In the genomic region with DNA sequence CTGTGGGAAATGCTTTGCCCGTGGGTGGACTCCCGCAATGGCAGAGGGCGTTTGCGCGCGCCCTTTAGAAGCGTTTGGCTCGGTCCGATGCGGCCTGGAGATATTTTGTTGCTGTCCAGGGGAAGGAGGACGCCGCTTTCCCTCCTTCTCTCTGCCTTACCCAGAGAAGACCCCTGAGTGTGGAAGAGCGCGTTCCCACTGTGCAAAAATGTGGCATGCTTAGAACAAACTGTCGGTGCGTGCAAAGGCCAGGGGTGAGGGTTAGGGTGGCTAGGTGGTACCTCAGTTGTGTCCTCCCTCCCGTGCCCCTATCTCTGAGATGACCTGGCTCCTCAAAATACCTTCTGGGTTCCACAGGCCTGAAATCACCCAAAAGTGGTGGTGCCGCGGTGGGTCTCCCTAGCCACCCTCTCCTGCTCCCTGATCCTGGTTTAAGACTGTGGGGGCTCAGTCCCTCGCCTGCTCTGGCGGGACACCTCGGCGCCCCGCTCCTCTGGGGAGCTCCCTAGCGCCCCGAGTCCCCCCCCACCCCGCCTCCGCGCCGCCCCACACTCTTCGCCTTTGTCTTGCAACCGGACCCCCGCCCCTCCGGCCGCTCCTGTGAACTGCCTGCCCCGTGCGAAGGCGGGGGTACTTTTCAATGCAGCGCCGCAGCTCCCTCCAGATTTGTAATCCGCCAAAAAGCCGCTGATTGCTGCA, we compare ENCODE assay signal across 9 mouse cellular contexts. TPM values are rescaled to one million over a fixed set of nuclear protein-coding genes. Genes with fewer than 3 reads are reported as not detected.
DNase-seq lines count a peak whose midpoint lies in the region; ATAC-seq and TF ChIP-seq lines count a peak whose summit lies in the region.
"Had no signal": no experiment of that assay in that cellular context is flagged by ENCODE, and none has a peak within 500 bp of the region (broad histone marks: within the 10 kb centered on the region; RNA-seq: fewer than 3 reads in every experiment).

No protein-coding gene starts in this region.

- TF ChIP-seq CTCF in gastrocnemius, adult 2 months (IDR thresholded peaks at IDR 0.05), result no peak
- TF ChIP-seq CTCF in stomach, postnatal 0 days (IDR thresholded peaks at IDR 0.05; ENCODE audit: low read depth), result no peak

- H3K27me3 ChIP-seq in limb, embryonic 15.5 days, result peaks cover 99% of the 10 kb centered on the region
- peaks cover 22% of the 10 kb centered on the region; the same call in 1 of the 2 replicates for H3K27me3 ChIP-seq in stomach, postnatal 0 days (ENCODE audit: control insufficient read depth, insufficient read depth, low read length)

- no peaks in the 10 kb centered on the region for H3K9me3 ChIP-seq in limb, embryonic 15.5 days
- H3K9me3 ChIP-seq in stomach, postnatal 0 days (ENCODE audit: control insufficient read depth, low read length), result no peaks in the 10 kb centered on the region

- intact Hi-C loops in gastrocnemius, adult 2 months (cut with DNase I), result loop anchor here (5.0 to 10.0 kb wide), 2 partner anchors 50 to 103 kb away; partner anchors contain the start of genes Nr2e1 and Ostm1
- intact Hi-C loops in gastrocnemius, postnatal 14 days (cut with DNase I; ENCODE audit: low total_unique reads), result no loop called here
- intact Hi-C loops in gastrocnemius, postnatal 36 days (cut with DNase I), result loop anchor here (10.0 kb wide), 1 partner anchor 627 kb away; no protein-coding TSS in a partner anchor

- peaks cover 40% of the 10 kb centered on the region for H3K4me1 ChIP-seq in limb, embryonic 15.5 days
- 0 out of 2 replicates have a peak, but pooled peaks cover 5% of the 10 kb centered on the region for H3K4me1 ChIP-seq in stomach, postnatal 0 days (replicated peaks; ENCODE audit: control insufficient read depth, insufficient read depth)

- peak overlapping the region; percentile 44 for H3K4me2 ChIP-seq in limb, embryonic 15.5 days
- H3K4me2 ChIP-seq in stomach, postnatal 0 days (replicated peaks; ENCODE audit: low read depth), result peak overlapping the region; percentile 66

- peak overlapping the region; percentile 77 for H3K4me3 ChIP-seq in gastrocnemius, adult 2 months
- peak overlapping the region; percentile 31 for H3K4me3 ChIP-seq in limb, embryonic 15.5 days
- peak overlapping the region; percentile 44 for H3K4me3 ChIP-seq in stomach, postnatal 0 days (ENCODE audit: low read depth, low read length)

- TF ChIP-seq EP300 in stomach, postnatal 0 days (optimal IDR thresholded peaks at IDR 0.05), result no peak

- no peaks in the 10 kb centered on the region for H3K36me3 ChIP-seq in limb, embryonic 15.5 days
- H3K36me3 ChIP-seq in stomach, postnatal 0 days (ENCODE audit: control insufficient read depth, insufficient read depth, low read length), result no peaks in the 10 kb centered on the region

- ATAC-seq in limb, embryonic 15.5 days (ENCODE audit: insufficient number of reproducible peaks, low FRiP score, low TSS enrichment, low read depth), result no peak
- no peak for ATAC-seq in stomach, postnatal 0 days (ENCODE audit: low FRiP score, low TSS enrichment)

- 1% methylated on average over 41 of the region's 42 CpGs for WGBS in limb, embryonic 15.5 days
- WGBS in stomach, postnatal 0 days, result 2% methylated on average over 41 of the region's 42 CpGs

- H3K27ac ChIP-seq in gastrocnemius, adult 2 months, result no peak overlapping the region
- no peak overlapping the region for H3K27ac ChIP-seq in limb, embryonic 15.5 days
- H3K27ac ChIP-seq in stomach, postnatal 0 days (replicated peaks), result no peak overlapping the region

- H3K9ac ChIP-seq in limb, embryonic 15.5 days, result no peak overlapping the region
- no peak overlapping the region for H3K9ac ChIP-seq in stomach, postnatal 0 days (ENCODE audit: low read length)

- DNase-seq in gastrocnemius, adult 2 months, result no peak
- DNase-seq in gastrocnemius, postnatal 14 days, result no peak
- DNase-seq in thymus, postnatal 25 days, result peak; percentile 4
- DNase-seq in thymus, postnatal 0 days (ENCODE audit: low spot score), result no peak
- no peak for DNase-seq in stomach, postnatal 0 days (ENCODE audit: low spot score)
- no peak for DNase-seq in cerebellum, adult 8-10 months
- DNase-seq in gastrocnemius, postnatal 36 days, result no peak
- DNase-seq: lung, adult 18-20 months had no signal

RNA-seq across cellular contexts. Expression of gene Ostm1, which starts 48.3 kb away (rescaled TPM):
- 10 to 100 TPM; 14.7 to 22.2 TPM for total RNA-seq in gastrocnemius, adult 2 months (2021)
- 10 to 100 TPM; 12.2 to 12.9 TPM for total RNA-seq in gastrocnemius, postnatal 14 days (2021)
- polyA plus RNA-seq in thymus, postnatal 0 days (2015; fragmentation: Nextera tagmentation; extraction: Ambion mirVana), result 95.3 and 102 TPM in 2 replicates
- 13.0 and 13.5 TPM in 2 replicates for polyA plus RNA-seq in limb, embryonic 15.5 days (2015; fragmentation: Nextera tagmentation; extraction: Ambion mirVana)
- polyA plus RNA-seq in stomach, postnatal 0 days (2015; fragmentation: Nextera tagmentation; extraction: Ambion mirVana), result 13.0 and 13.5 TPM in 2 replicates
- 10 to 100 TPM; 19.3 to 19.5 TPM for total RNA-seq in gastrocnemius, postnatal 36 days (2021)

RNA-seq across cellular contexts. Expression of gene Nr2e1, which starts 48.5 kb away (rescaled TPM):
- total RNA-seq in gastrocnemius, adult 2 months (2021), result not detected
- not detected for total RNA-seq in gastrocnemius, postnatal 14 days (2021)
- polyA plus RNA-seq in thymus, postnatal 0 days (2015; fragmentation: Nextera tagmentation; extraction: Ambion mirVana), result 0.10 TPM in 1 of 2 replicates, not detected in the other
- polyA plus RNA-seq in limb, embryonic 15.5 days (2015; fragmentation: Nextera tagmentation; extraction: Ambion mirVana), result not detected in 2 replicates
- polyA plus RNA-seq in stomach, postnatal 0 days (2015; fragmentation: Nextera tagmentation; extraction: Ambion mirVana), result 0.04 TPM in 1 of 2 replicates, not detected in the other
- total RNA-seq in gastrocnemius, postnatal 36 days (2021), result not detected
